Mouse (Mus musculus): Measurements from ENCODE around the gene Slc35b1.

- no peak for TF ChIP-seq POLR2A (IDR thresholded peaks at IDR 0.05; ENCODE audit: extremely low read depth, insufficient read depth, low read length)
- TF ChIP-seq CTCF (IDR thresholded peaks at IDR 0.05; ENCODE audit: extremely low read depth, insufficient read depth, low read length) = no peak
These were observed 27.8 kb upstream of the Slc35b1 start for GRCm38 (mm10) chr11:95356469-95357273.

All from cortical plate, adult 2 months (tissue).